Mouse (Mus musculus) liver, embryonic 14.5 days (tissue): ENCODE measurements around the gene Slc16a11. TPM values are rescaled to one million over a fixed set of nuclear protein-coding genes. Genes with fewer than 3 reads are reported as not detected.

Source experiments
- ATAC-seq: fragments of 200-750 bp; cut with Nextera tagmentation; 2 replicates; pipeline ENCODE4 v1.8.0; 2017; ENCODE audit warnings: moderate number of reproducible peaks, mild to moderate bottlenecking, moderate library complexity; ENCODE audit not compliant: insufficient read depth
- DNase-seq, 3 experiments: peaks; one replicate each; pipeline ENCODE4 v3.0.0-alpha.2; 2012 to 2013; ENCODE audit warnings: low read depth in 3 of 3, low spot score in 3 of 3
- H3K27ac ChIP-seq: fragments of 300-500 bp; sonication (generic); 2 replicates; pipeline ENCODE4 v1.5.1; 2014; ENCODE audit warnings: moderate library complexity, mild to moderate bottlenecking, control low read depth, inconsistent platforms
- H3K27me3 ChIP-seq: fragments of 300-500 bp; sonication (generic); 2 replicates; pipeline ENCODE4 v1.6.1; 2014; ENCODE audit warnings: mild to moderate bottlenecking, low read length, moderate library complexity; ENCODE audit not compliant: control insufficient read depth, insufficient read depth
- H3K36me3 ChIP-seq: fragments of 300-500 bp; sonication (generic); replicated peaks from 2 replicates; pipeline ENCODE4 v1.6.1; 2014; ENCODE audit warnings: low read depth; ENCODE audit not compliant: control insufficient read depth, insufficient read depth
- H3K4me1 ChIP-seq, 2 experiments: fragments of 200-500 bp in 1 of 2; fragments of 300-500 bp in 1 of 2; sonication (generic) in 1 of 2; replicated peaks; 2 replicates each; pipeline ENCODE4 v1.6.1; 2012 to 2014; ENCODE audit warnings: antibody characterized with exemption in 1 of 2, inconsistent platforms in 1 of 2, low read length in 1 of 2; ENCODE audit not compliant: control insufficient read depth in 2 of 2, insufficient read depth in 2 of 2
- H3K4me2 ChIP-seq: fragments of 300-500 bp; sonication (generic); 2 replicates; pipeline ENCODE4 v1.6.1; 2014; ENCODE audit warnings: low read depth, mild to moderate bottlenecking, control low read depth, moderate library complexity
- H3K4me3 ChIP-seq, 2 experiments: fragments of 200-500 bp in 1 of 2; fragments of 300-500 bp in 1 of 2; sonication (generic) in 1 of 2; 2 replicates each; pipeline ENCODE4 v1.5.1; 2012 to 2014; ENCODE audit warnings: low read depth in 2 of 2, low read length in 2 of 2, mild to moderate bottlenecking in 2 of 2, control low read depth in 1 of 2, inconsistent platforms in 1 of 2, moderate library complexity in 1 of 2; ENCODE audit not compliant: insufficient read depth in 1 of 2
- H3K9ac ChIP-seq: fragments of 300-500 bp; sonication (generic); replicated peaks from 2 replicates; pipeline ENCODE4 v1.6.1; 2014; ENCODE audit warnings: mild to moderate bottlenecking, control low read depth, moderate library complexity
- H3K9me3 ChIP-seq: fragments of 300-500 bp; sonication (generic); 2 replicates; pipeline ENCODE4 v1.6.1; 2016; ENCODE audit warnings: low read length, mixed read lengths; ENCODE audit not compliant: control insufficient read depth
- CTCF ChIP-seq: IDR thresholded peaks from 2 replicates; pipeline ENCODE4 v1.5.1; 2016; ENCODE audit warnings: antibody characterized with exemption, low read depth, control low read depth
- EP300 ChIP-seq: IDR thresholded peaks from 2 replicates; pipeline ENCODE4 v1.6.1; 2016; ENCODE audit warnings: antibody characterized with exemption, low read depth
- WGBS: fragments of 180-500 bp; shearing (Covaris S2); extraction: QIAGEN DNeasy Blood & Tissue Kit; methylation state at CpG from one replicate; pipeline ENCODE4 v1.1.7; 2014; ENCODE audit not compliant: insufficient replicate concordance; 5-methylcytosine and 5-hydroxymethylcytosine counted together
- polyA plus RNA-seq, 2 experiments: library from polyadenylated mRNA; depleted of rRNA in 1 of 2; stranded (reverse) in 1 of 2; unstranded in 1 of 2; fragments of >200 nt; fragmentation: Nextera tagmentation in 1 of 2; extraction: Ambion mirVana in 1 of 2; gene quantifications; 2 replicates each; pipeline versions ENCODE4 v1.2.1 to v1.2.3; 2012 to 2014

Gene Slc16a11
- polyA plus RNA-seq, 2 experiments, result 0.47 to 0.79 TPM

GRCm38 (mm10) chr11:70219873-70220272 lies 7.3 kb downstream of the Slc16a11 start:
- DNase-seq, result no peak

GRCm38 (mm10) chr11:70220323-70220722 lies 7.8 kb downstream of the Slc16a11 start:
- ATAC-seq (no peak), DNase-seq (no peak)
- H3K27ac ChIP-seq, result peak overlapping the region; percentile 99
- peaks cover 18 to 26% of the 10 kb centered on the region in 2 experiments for H3K4me1 ChIP-seq
- no peaks in the 10 kb centered on the region for H3K36me3 ChIP-seq
- TF ChIP-seq EP300 (no peak), CTCF (no peak; the same call in 1 of the 2 replicates)
- peak overlapping the region; percentile 98 for H3K4me2 ChIP-seq
- H3K4me3 ChIP-seq, result peak overlapping the region; percentile 79 to 81
- WGBS, result 2% methylated on average over 24 of the region's 24 CpGs
- no peaks in the 10 kb centered on the region for H3K9me3 ChIP-seq
- peaks cover 12% of the 10 kb centered on the region for H3K27me3 ChIP-seq
- H3K9ac ChIP-seq, result peak overlapping the region; percentile 96

More at GRCm38 (mm10) chr11:70219873-70220272, 7.3 kb downstream of the Slc16a11 start:
- H3K27ac ChIP-seq, result peak overlapping the region; percentile 99
- H3K9me3 ChIP-seq, result no peaks in the 10 kb centered on the region
- H3K4me1 ChIP-seq, result peaks cover 18 to 26% of the 10 kb centered on the region in 2 experiments
- no peak for ATAC-seq
- H3K4me3 ChIP-seq, result peak overlapping the region; percentile 79 to 81
- H3K36me3 ChIP-seq, result no peaks in the 10 kb centered on the region
- peak overlapping the region; percentile 96 for H3K9ac ChIP-seq
- 52% methylated on average over 7 of the region's 7 CpGs for WGBS
- peak overlapping the region; percentile 98 for H3K4me2 ChIP-seq
- peaks cover 16% of the 10 kb centered on the region for H3K27me3 ChIP-seq
- TF ChIP-seq CTCF (no peak), EP300 (no peak)

- Histone ChIP-seq H3K4me1 (peaks cover 18 to 26% of the 10 kb centered on the region in 2 experiments), H3K9me3 (no peaks in the 10 kb centered on the region), H3K36me3 (no peaks in the 10 kb centered on the region), H3K27me3 (peaks cover 5% of the 10 kb centered on the region), H3K27ac (peak within 1 kb of the TSS; percentile 99), H3K9ac (peak within 1 kb of the TSS; percentile 96), H3K4me2 (peak within 1 kb of the TSS; percentile 98), H3K4me3 (peak within 1 kb of the TSS; percentile 79 to 81)
- peak; percentile 85 for ATAC-seq
- peak; percentile 39 for TF ChIP-seq EP300
- no peak for TF ChIP-seq CTCF
- WGBS, result under 1% methylated on average over 28 of the region's 28 CpGs
- peak; percentile 93 to 94 (median 93) for DNase-seq
These were observed 8.4 kb downstream of the Slc16a11 start, which contains the start of gene Slc16a13 for GRCm38 (mm10) chr11:70220731-70221602. Slc16a13 (minus strand) TSS chr11:70221064.

GRCm38 (mm10) chr11:70221603-70222500 lies 9.3 kb downstream of the Slc16a11 start:
- TF ChIP-seq EP300, result peak; percentile 84
- no peak for TF ChIP-seq CTCF
- Histone ChIP-seq H3K4me1 (peaks cover 25 to 33% of the 10 kb centered on the region in 2 experiments), H3K4me3 (peak overlapping the region; percentile 79 to 81), H3K27ac (peak overlapping the region; percentile 99), H3K9me3 (no peaks in the 10 kb centered on the region), H3K36me3 (no peaks in the 10 kb centered on the region), H3K9ac (peak overlapping the region; percentile 96), H3K4me2 (peak overlapping the region; percentile 98), H3K27me3 (peaks cover 5% of the 10 kb centered on the region)
- DNase-seq, result peak; percentile 79 to 83 (median 82)
- ATAC-seq, result peak; percentile 84
- WGBS, result 1% methylated on average over 14 of the region's 14 CpGs
